Mouse (Mus musculus) urinary bladder, postnatal 36 days (tissue): ENCODE results near the gene Gpc5.

Experiments used
- DNase-seq, 2 experiments: peaks; one replicate each; pipeline ENCODE4 v3.0.0; 2022; ENCODE audit warnings: low spot score in 2 of 2, mixed read lengths in 1 of 2

Gpc5 gene

DNA sequence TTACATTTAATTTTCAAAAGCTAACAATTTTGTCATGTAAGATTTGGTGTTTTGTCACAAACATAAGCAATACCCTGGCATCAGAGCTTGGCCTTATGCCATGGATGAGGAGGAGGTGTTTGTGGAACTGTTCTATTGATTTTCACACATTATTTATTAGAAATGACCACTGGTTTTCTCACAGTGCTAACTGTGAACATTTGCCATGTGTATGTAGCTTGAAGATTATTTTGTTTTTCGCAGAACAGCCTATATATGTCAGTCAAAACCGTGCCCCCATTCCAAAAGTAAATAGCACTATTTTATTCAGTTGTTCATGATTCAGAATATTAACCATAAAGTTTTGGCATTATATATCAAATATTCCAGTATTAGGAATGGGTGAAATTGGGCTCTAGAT, 1216.5 kb downstream of the Gpc5 start:
- DNase-seq: no peak

DNA sequence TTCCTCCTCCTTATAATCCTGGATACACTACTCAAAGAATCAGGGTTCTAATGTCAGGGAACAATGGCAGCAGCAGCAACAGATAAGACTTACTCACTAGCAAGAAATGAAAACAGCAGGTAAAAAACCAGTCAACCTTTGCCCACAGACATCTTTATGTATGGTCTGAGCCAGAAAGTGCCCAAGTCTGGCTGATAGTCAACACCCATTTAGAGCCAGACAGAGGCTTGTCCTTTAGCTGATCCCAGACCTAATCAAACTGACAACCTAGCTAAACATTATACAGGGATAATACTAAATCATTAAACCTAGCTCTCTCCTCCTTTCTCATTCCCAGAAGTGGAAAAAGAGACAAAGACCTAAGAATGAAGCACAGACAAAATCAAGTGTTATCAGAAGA, 1225.5 kb downstream of the Gpc5 start:
- DNase-seq: no peak

DNA sequence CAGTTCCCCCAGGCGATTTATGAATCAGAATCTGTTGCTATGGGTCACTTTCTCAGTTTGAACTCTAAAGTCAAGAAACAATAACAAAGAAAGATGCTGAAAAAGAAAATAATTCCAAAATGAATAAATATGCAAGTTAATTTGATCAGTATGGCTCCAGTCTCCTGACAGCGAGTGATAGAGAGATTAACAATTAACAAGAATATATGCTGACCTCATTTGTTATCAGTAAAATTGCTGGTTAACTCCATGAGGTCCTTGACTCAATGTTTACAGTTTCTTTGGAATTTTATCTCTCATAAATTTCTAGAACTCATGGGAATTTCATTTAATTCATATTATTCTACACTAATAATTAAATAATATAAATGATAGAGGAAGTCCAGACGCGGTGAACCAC, 1244.2 kb downstream of the Gpc5 start:
- no peak for DNase-seq

DNA sequence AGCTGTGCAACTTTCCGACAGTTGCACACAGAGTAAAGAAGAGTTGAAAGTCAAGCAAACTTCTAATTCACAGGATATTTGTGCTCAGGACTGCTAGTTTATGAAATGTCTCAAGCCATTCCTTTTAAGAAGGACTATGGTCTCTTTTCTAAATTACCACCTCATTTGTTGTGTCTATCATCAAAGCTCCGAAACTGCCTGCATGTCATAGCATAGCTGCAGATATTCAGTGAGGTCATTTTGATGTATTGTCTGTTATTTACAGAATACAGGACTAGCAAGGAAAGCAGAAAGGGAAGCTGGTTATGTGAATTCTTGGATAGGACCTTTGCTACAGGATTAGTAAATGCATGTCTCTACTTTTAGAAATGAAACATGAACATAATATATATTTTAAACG, 1246.4 kb downstream of the Gpc5 start:
- no peak for DNase-seq

DNA sequence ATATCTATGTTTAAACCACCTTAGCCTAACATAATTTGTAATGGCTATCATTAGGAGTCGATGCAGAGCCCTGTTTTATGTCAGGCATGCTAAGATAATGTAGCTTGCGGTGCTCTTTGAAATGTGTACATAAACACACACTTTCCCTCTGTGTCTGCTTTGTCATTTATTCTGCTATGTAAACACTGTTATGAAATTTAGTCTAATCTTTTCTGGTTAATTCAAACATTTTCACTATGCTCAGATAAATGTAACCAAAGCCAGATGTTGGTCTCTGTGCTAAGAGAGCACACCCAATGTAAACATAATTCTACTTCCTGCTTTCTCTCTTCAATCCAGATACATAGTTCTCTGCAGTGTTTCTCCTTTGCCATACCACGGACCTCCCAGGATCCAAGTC, 1256.5 kb downstream of the Gpc5 start:
- no peak for DNase-seq

DNA sequence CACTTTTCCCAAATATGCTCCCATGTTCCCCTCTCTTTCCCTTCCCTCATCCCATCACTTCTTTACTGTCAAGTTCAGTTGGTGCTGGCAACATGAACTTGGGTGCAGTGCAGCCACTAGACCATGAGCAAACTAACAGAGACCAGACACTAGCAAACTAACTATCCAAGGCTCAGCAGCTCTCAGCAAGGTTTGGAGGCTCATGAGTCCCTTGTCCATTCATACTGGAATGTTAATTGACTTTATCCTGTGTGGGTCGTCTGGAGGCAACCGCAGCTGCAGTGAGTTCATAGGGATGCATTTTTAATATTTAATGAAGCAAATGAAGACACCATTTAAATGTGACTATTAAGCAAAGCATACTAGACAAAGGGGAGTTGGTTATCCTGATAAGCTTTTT, 1292.6 kb downstream of the Gpc5 start:
- no peak for DNase-seq

DNA sequence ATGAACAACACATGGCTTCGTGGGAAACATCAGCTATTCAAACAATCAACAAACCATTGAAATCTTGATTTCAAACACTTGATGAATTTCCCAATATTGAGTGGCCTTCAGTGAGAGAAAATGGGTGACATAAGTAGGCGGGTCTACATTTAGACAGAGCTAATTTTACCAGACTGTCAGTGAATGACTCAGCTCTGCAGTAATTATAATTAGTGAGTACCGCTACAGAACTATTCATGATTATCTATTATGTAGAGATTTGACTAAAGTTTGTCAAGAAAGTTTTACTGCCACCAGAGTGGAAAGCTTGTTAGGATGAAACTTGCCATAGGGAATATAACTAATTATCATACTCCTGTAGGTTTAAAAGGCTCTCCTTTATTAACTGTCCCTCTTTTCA, 1323.5 kb downstream of the Gpc5 start:
- no peak for DNase-seq

DNA sequence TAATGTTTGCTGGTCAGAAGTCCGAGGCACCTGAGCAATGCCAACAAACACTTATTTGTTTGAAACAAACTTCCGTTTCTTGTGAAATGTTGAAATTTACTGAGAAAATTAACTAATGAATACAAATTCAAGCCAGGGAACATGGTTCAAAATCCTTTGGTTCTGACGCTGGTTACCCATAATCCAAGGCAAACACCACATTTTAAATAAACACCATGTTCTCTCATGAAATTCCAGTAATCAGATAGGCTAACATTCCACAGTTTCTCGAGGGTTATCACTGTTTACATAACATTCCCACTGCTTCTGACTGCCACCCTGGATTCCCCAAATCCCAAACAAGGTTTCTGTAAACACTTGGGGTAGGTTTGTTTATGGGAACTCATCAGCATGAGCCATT, 1356.2 kb downstream of the Gpc5 start:
- DNase-seq: no peak

DNA sequence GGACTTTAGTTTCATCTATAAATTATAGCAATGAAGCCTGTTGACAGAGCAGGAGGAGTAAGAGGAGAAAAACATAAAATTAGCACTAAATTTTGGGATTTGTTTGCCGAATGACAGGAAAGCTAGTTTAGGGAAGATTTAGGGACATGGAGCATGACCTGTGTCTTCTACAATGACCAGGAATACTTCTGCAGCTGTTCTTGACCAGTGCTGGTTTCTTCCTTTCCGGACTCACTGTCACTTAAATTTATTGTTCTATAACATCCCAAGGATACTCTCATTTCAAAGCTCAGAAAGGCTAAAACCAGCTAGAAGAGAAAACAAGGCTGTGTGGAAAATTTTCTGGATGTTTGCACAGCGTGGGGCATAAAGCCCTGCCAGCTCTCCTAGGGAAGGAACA, 1361.3 kb downstream of the Gpc5 start:
- no peak for DNase-seq

DNA sequence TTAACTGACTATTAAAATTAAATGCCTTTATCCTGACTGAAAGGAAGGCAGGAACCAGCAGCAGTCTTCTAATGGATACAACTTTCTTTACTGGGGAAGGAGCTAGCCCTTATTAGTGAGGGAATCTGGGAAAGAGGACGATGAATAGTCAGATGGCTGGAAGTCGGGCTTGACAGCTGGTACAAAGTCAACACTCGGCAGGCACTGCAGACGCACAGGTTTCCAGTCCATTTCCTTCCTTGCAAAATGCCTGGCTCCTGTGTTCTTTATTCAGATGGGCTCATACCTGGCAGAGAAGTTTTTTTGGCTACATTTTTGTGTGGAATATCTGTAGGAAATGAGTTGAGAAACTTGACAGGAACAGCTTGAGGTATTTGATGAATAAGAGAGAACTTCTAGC, 1364.2 kb downstream of the Gpc5 start:
- no peak for DNase-seq

DNA sequence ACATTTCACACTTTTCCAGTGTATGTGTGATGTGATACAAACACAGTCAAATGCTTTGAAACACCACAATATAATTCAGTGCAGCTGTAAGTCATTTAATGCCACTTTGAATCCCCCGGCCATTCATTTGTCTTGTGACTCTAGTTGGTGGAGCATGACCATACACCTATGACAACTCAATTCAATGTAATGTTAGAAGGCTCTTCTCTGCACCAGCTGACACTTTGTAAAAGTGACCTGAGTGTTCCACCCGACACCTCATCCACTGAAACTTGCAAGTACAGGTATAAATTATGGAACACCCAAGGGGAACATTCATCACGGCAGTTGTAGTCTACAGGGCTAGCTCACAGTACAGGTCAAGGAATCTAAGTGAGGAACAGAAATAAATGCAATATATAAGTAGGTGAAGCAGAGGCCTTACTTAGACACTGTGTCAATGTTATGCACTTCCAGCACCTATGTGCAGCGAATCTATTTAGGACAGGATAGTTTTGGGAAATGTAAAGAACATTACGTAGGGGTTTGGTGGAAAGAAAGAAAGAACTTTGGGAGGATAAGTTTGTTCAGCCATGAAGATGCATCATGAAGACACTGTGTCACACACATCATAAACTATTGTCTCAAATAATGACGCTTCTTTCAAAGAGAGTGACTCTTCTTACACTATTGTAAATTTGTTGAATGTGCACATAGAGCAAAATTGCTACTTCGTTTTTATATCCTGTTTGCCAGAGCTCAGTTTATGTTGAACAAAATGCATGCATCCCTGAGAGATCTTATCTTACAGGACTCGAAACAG, 1381.6 kb downstream of the Gpc5 start:
- DNase-seq: no peak

DNA sequence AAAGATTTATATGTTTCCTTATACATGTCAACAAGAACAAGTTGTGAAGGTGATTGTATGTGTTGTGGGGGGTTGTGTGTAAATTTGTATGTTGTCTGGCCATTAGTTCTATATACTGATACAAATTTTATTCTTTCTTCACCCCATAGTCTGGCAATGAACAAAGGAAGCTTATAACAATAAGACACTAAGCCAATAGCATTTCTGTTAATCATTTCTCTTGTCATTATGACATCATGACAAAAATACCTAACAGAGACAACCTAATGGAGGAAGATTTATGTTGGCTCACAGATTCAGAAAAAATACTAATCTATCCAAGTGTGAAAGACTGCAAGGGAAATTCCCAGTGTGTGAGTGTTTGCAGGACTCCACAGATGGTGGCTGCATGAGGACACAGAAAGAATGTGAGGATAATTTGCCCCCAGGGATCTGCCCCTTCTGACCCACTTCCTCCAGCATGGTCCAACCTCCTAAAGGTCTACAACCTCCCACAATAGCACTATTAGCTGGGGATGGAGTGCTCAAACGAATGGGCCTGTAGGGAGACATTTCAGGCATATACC, 1402.4 kb downstream of the Gpc5 start:
- no peak for DNase-seq

DNA sequence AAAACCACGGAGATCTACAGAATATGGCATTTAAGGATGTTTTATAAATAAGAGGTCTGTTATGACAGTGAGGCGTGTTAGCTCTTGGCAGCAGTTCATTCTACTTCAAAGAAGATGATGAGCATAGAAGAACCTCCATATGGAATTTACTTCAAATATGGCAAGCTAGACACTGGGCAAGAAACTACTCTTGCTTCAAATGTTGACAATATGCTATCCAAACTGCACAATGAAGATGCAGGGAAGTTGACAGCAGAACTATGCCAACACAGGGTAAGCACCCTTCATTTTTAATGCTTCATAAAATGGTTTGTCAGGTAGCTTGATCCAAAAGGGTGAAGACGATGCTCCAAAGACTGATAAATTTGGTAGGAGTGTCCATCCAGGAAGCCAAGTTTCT, 1446.2 kb downstream of the Gpc5 start:
- no peak for DNase-seq

DNA sequence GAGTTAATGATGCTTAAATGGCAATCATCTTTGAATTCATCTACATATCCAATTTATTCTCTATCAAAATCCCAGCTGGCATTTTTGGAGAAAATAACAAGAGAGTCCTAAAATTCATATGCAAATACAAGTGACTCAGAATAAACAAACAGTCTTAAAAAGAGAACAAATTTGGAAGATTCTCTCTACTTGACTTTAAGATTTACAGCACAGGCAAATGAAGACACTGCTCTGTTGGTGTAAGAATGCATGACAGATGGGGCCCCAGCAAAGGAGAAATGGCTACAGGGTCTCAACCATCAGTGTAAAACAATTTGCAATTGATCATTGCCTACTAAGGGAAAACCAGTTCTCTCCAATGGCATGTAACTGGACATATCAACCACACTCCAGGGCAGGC, 1451.7 kb downstream of the Gpc5 start:
- DNase-seq: no peak

DNA sequence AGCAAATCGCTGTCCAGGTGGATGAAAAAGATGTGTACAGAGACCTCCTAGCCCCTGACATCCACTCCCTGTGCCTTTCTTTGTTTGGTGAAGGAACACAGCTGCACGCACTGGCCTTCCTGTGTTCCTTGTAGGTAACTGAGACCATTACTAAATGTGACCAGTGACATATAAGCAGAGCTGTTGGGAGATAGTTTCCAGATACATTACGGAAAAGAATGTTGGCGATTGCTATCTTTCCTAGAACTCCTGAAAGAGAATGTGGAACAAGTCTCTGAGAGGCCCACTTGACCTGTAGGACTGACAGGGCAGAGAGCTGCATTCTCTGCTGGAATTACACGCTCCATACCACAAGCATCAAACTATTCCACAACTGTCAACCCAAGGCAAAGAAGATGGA, 1459.4 kb downstream of the Gpc5 start:
- DNase-seq: no peak

DNA sequence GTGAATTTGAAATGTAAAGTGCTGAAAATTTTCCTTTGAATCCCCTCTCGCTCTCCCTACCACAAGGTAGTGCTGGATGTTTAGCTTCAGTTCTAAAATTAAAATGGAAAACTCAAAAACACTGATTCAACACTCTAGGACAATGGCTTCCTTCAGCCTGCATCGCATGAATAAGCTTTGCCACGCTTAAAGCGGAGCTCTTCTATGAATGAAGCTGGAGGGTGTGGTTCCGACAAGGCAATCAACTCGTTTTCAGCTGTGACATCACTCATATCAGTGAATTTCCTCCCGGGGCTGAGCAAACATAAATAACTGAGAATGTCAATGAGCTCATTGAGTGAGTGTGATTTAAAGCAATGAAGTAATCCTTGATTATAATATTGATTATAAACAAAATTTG, 1461.3 kb downstream of the Gpc5 start:
- DNase-seq: no peak

DNA sequence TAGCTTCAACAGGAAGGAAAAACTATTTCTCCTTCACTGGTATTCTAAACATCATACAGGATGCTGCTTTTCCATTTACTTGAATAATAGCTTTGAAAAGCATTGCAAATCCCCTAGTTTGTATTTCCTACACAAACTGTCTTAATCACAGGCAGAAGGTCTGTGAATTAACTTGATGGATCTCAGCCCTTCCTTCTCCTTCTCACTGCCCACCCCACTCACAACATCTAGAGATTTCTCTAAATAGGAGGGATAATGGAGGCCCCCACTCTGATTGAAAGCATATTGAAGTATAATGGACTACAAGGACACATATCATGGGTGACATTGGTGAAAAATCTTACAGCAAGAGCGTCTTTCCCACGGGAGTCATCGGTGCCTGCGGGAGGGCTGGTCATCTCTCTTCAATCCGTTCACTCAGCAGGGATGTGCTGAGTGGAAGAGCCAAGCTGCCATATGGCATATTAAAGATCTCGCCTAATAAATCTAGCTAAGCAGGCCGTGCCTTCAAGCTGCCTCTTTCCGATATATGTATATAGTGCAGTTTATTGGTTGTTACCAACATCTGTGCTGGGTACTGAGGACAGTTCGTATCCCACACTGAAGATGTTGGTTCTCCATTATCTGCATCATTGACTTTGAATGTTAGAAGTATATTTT, 1466.3 kb downstream of the Gpc5 start:
- DNase-seq: no peak

DNA sequence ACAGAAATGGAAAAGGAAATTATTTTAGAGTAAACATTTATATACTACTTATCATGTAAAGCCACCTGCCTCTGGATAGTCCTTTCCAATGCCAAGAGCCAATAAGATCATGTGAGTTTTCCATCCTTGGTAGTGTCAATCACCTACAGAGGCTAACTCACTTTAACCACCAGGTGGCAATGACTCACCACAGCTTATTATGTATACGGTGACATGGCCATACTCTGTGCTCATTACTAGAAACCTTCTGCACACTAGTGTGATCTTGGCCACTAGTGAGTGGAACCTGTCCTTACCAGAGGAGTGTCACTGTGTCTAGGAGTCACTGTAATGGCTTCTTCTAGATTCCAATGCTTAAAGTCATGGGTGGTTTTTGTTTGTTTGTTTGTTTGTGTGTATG, 1468.0 kb downstream of the Gpc5 start:
- DNase-seq: no peak
